Mouse (Mus musculus) MEL (cell line): Measurements from ENCODE around the gene Etfdh. TPM values are rescaled to one million over a fixed set of nuclear protein-coding genes. Genes with fewer than 3 reads are reported as not detected.

ENCODE experiments used
- DNase-seq: peaks from one replicate; pipeline ENCODE4 v3.0.0; 2011; ENCODE audit warnings: low read depth, low spot score
- H3K27ac ChIP-seq: 2 replicates; pipeline ENCODE4 v1.5.1; 2012; ENCODE audit warnings: low read depth, mild to moderate bottlenecking, control low read depth, low read length, moderate library complexity; ENCODE audit not compliant: control insufficient read depth
- H3K27me3 ChIP-seq, 2 experiments: fragments of 150-350 bp in 1 of 2; sonication (generic) in 1 of 2; 2 replicates each; pipeline ENCODE4 v1.6.1; 2012; ENCODE audit warnings: low read length in 2 of 2, mild to moderate bottlenecking in 2 of 2, improper control_type of control experiment in 1 of 2, moderate library complexity in 1 of 2; ENCODE audit not compliant: insufficient read depth in 2 of 2, control insufficient read depth in 1 of 2
- H3K36me3 ChIP-seq, 2 experiments: 2 replicates each; pipeline ENCODE4 v1.6.1; 2012 to 2014; ENCODE audit warnings: low read length in 2 of 2, improper control_type of control experiment in 1 of 2, inconsistent platforms in 1 of 2, mild to moderate bottlenecking in 1 of 2; ENCODE audit not compliant: insufficient read depth in 2 of 2, control insufficient read depth in 1 of 2
- H3K4me1 ChIP-seq, 2 experiments: fragments of 150-350 bp in 1 of 2; sonication (generic) in 1 of 2; 2 replicates each; pipeline ENCODE4 v1.6.1; 2012; ENCODE audit warnings: low read length in 2 of 2, improper control_type of control experiment in 1 of 2, mild to moderate bottlenecking in 1 of 2; ENCODE audit not compliant: insufficient read depth in 2 of 2, control insufficient read depth in 1 of 2
- H3K4me3 ChIP-seq, 2 experiments: fragments of 150-350 bp in 1 of 2; sonication (generic) in 1 of 2; 2 replicates each; pipeline ENCODE4 v1.5.1; 2012; ENCODE audit warnings: low read depth in 2 of 2, low read length in 2 of 2, mild to moderate bottlenecking in 2 of 2, moderate library complexity in 2 of 2, control low read depth in 1 of 2, improper control_type of control experiment in 1 of 2; ENCODE audit not compliant: control insufficient read depth in 1 of 2, insufficient read depth in 1 of 2
- H3K79me2 ChIP-seq: 2 replicates; pipeline ENCODE4 v1.6.1; 2012; ENCODE audit warnings: mild to moderate bottlenecking, low read length, moderate library complexity; ENCODE audit not compliant: control insufficient read depth, poor library complexity, insufficient read depth
- H3K9ac ChIP-seq: 2 replicates; pipeline ENCODE4 v1.6.1; 2012; ENCODE audit warnings: low read depth, mild to moderate bottlenecking, control low read depth, low read length, moderate library complexity; ENCODE audit not compliant: control insufficient read depth, poor library complexity, severe bottlenecking
- H3K9me3 ChIP-seq: fragments of 150-350 bp; sonication (generic); replicated peaks from 2 replicates; pipeline ENCODE4 v1.6.1; 2012; ENCODE audit warnings: mild to moderate bottlenecking, low read length, improper control_type of control experiment, moderate library complexity; ENCODE audit not compliant: insufficient read depth
- CHD1 ChIP-seq: IDR thresholded peaks from 2 replicates; pipeline ENCODE4 v1.6.1; 2012; ENCODE audit warnings: low read depth, mild to moderate bottlenecking, inconsistent platforms, low read length, improper control_type of control experiment
- EP300 ChIP-seq, 2 experiments: IDR thresholded peaks; 2 replicates each; pipeline ENCODE4 v1.6.1; 2011; ENCODE audit warnings: improper control_type of control experiment in 2 of 2, low read length in 2 of 2, low read depth in 1 of 2, mild to moderate bottlenecking in 1 of 2
- GATA1 ChIP-seq: IDR thresholded peaks from 2 replicates; pipeline ENCODE4 v1.6.1; 2011; ENCODE audit warnings: low read depth, low read length, improper control_type of control experiment
- HCFC1 ChIP-seq: IDR thresholded peaks from 2 replicates; pipeline ENCODE4 v1.6.1; 2012; ENCODE audit warnings: low read depth, mild to moderate bottlenecking, inconsistent platforms, low read length, improper control_type of control experiment, moderate library complexity
- KAT2A ChIP-seq: conservative IDR thresholded peaks from 2 replicates; pipeline ENCODE4 v1.6.1; 2012; ENCODE audit warnings: low read depth, low read length, improper control_type of control experiment, inconsistent platforms
- MAFK ChIP-seq: IDR thresholded peaks from 2 replicates; pipeline ENCODE4 v1.6.1; 2011; ENCODE audit warnings: low read depth, mild to moderate bottlenecking, low read length, improper control_type of control experiment, borderline replicate concordance
- MAX ChIP-seq: IDR thresholded peaks from 2 replicates; pipeline ENCODE4 v1.6.1; 2011; ENCODE audit warnings: low read length, improper control_type of control experiment
- MAZ ChIP-seq: IDR thresholded peaks from 2 replicates; pipeline ENCODE4 v1.6.1; 2012; ENCODE audit warnings: low read depth, mild to moderate bottlenecking, inconsistent platforms, low read length, improper control_type of control experiment
- MEF2A ChIP-seq: IDR thresholded peaks from 2 replicates; pipeline ENCODE4 v1.6.1; 2014; ENCODE audit warnings: low read depth, mild to moderate bottlenecking, inconsistent platforms, low read length, improper control_type of control experiment; ENCODE audit not compliant: poor library complexity, insufficient replicate concordance, severe bottlenecking; ENCODE audit errors: extremely low read depth
- MXI1 ChIP-seq: IDR thresholded peaks from 2 replicates; pipeline ENCODE4 v1.6.1; 2011; ENCODE audit warnings: mild to moderate bottlenecking, low read depth, low read length, improper control_type of control experiment
- MYB ChIP-seq: IDR thresholded peaks from 2 replicates; pipeline ENCODE4 v1.6.1; 2011; ENCODE audit warnings: mild to moderate bottlenecking, low read depth, low read length, improper control_type of control experiment
- MYC ChIP-seq: IDR thresholded peaks from 2 replicates; pipeline ENCODE4 v1.6.1; 2011; ENCODE audit warnings: low read depth, mild to moderate bottlenecking, low read length, improper control_type of control experiment, moderate library complexity
- NELFE ChIP-seq: IDR thresholded peaks from 2 replicates; pipeline ENCODE4 v1.6.1; 2011; ENCODE audit warnings: low read depth, low read length, improper control_type of control experiment
- NRF1 ChIP-seq: IDR thresholded peaks from 2 replicates; pipeline ENCODE4 v1.6.1; 2014; ENCODE audit warnings: low read depth, mild to moderate bottlenecking, inconsistent platforms, low read length, improper control_type of control experiment, moderate library complexity; ENCODE audit not compliant: poor library complexity, insufficient read depth, severe bottlenecking
- POLR2A ChIP-seq, 2 experiments: IDR thresholded peaks; 2 replicates each; pipeline ENCODE4 v1.6.1; 2011 to 2012; ENCODE audit warnings: low read length in 2 of 2, mild to moderate bottlenecking in 2 of 2, control low read depth in 1 of 2, improper control_type of control experiment in 1 of 2, low read depth in 1 of 2, moderate library complexity in 1 of 2; ENCODE audit not compliant: control insufficient read depth in 1 of 2, insufficient read depth in 1 of 2, poor library complexity in 1 of 2
- RAD21 ChIP-seq: IDR thresholded peaks from 2 replicates; pipeline ENCODE4 v1.6.1; 2011; ENCODE audit warnings: mild to moderate bottlenecking, low read depth, low read length, improper control_type of control experiment
- SIN3A ChIP-seq: IDR thresholded peaks from 2 replicates; pipeline ENCODE4 v1.6.1; 2012; ENCODE audit warnings: low read length, improper control_type of control experiment, inconsistent platforms
- SMC3 ChIP-seq: IDR thresholded peaks from 2 replicates; pipeline ENCODE4 v1.6.1; 2011; ENCODE audit warnings: low read depth, low read length, improper control_type of control experiment
- TBP ChIP-seq: IDR thresholded peaks from 2 replicates; pipeline ENCODE4 v1.8.0; 2011; ENCODE audit warnings: low read depth, low read length, improper control_type of control experiment
- USF1 ChIP-seq: IDR thresholded peaks from 2 replicates; pipeline ENCODE4 v1.6.1; 2014; ENCODE audit warnings: low read depth, mild to moderate bottlenecking, inconsistent platforms, low read length, improper control_type of control experiment, moderate library complexity
- ZC3H11A ChIP-seq: IDR thresholded peaks from 2 replicates; pipeline ENCODE4 v1.6.1; 2012; ENCODE audit warnings: low read depth, mild to moderate bottlenecking, inconsistent platforms, low read length, improper control_type of control experiment
- polyA plus RNA-seq, 2 experiments: library from polyadenylated mRNA; stranded (reverse) in 1 of 2; unstranded in 1 of 2; fragments of >175 nt in 1 of 2; fragments of >200 nt in 1 of 2; gene quantifications; 2 replicates each; pipeline versions ENCODE4 v1.2.1 to v1.2.4; 2012; ENCODE audit warnings: low replicate concordance in 2 of 2, low read depth in 1 of 2; ENCODE audit not compliant: insufficient read length in 2 of 2, insufficient read depth in 1 of 2, missing spikeins in 1 of 2
- total RNA-seq: library from RNA; depleted of rRNA; stranded (reverse); fragments of 300-350 nt; gene quantifications from 2 replicates; pipeline ENCODE4 v1.2.3, GENCODE M21; 2012

Etfdh gene
- total and polyA plus RNA-seq, 3 experiments: 37.6 to 47.7 TPM; not detected in 1

DNA sequence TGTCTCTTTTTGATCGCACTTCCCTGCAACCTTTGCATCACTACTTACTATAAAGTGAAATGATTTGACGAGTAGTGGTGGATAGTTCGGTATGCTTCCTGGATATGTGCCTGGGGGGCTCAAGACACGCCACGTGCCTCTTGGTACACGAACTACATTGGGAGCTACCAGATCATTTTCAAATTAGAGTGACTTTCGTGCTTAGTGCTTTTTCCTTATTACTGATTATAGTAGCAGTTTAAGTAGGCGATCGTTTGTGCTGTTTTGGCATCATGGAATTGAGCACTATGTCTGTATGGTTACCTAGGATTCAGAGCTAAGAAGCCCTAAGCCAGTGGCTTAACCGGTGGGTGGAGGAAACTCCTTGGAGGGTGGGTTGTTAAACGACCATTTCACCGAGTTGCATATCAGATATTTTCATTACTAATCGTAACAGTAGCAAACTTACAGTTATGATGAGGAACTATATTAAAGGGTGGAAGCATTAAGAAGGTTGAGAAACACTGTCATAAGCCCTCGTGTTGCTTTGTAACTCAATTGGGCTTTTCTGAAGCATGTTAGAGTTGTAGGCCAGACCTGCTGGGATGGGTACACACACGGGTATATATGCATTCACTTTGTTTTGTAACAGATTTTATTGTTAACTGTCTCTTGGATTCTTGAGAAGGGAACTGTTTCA, 37.4 kb downstream of the Etfdh start:
- Histone ChIP-seq H3K27me3 (no peaks in the 10 kb centered on the region), H3K36me3 (peaks cover 27 to 29% of the 10 kb centered on the region in 2 experiments), H3K4me1 (peaks cover 0 to 10% of the 10 kb centered on the region in 2 experiments; a peak in 2 of 4 replicates), H3K79me2 (peaks cover 44% of the 10 kb centered on the region), H3K27ac (peak overlapping the region; percentile 74), H3K9me3 (no peaks in the 10 kb centered on the region), H3K4me3 (peak overlapping the region; percentile 79 to 80), H3K9ac (peak overlapping the region; percentile 85)
- peak; percentile 72 for DNase-seq
- TF ChIP-seq GATA1: no peak
- peak; percentile 59 for TF ChIP-seq MXI1
- peak; percentile 41 for TF ChIP-seq CHD1
- TF ChIP-seq HCFC1: 0 out of 2 replicates have a peak, but pooled peaks have one; percentile 15
- TF ChIP-seq MYC: peak; percentile 81
- TF ChIP-seq EP300 (IDR thresholded peaks at IDR 0.05; ENCODE audit: low read depth in 1 of 2, low read length in 2 of 2): peak in 1 of 2 experiments; percentile 47; a peak in 1 of 4 replicates
- no peak for TF ChIP-seq NRF1
- TF ChIP-seq RAD21: no peak
- TF ChIP-seq MAFK: no peak
- TF ChIP-seq SIN3A: no peak; the same call in 1 of the 2 replicates
- no peak for TF ChIP-seq SMC3
- TF ChIP-seq MAX: 0 out of 2 replicates have a peak, but pooled peaks have one; percentile 3
- peak; percentile 52; the same call in 1 of the 2 replicates for TF ChIP-seq TBP
- no peak for TF ChIP-seq NELFE
- no peak for TF ChIP-seq MAZ
- TF ChIP-seq ZC3H11A: no peak
- TF ChIP-seq KAT2A: peak; percentile 54
- TF ChIP-seq MEF2A: no peak
- 0 out of 2 replicates have a peak, but pooled peaks have one; percentile 20 for TF ChIP-seq MYB
- TF ChIP-seq USF1: peak; percentile 42; the same call in 1 of the 2 replicates
- TF ChIP-seq POLR2A (IDR thresholded peaks at IDR 0.05; ENCODE audit: control insufficient read depth in 1 of 2, insufficient read depth in 1 of 2, low read depth in 1 of 2, low read length in 2 of 2, poor library complexity in 1 of 2): no peak
- TF ChIP-seq, all 39 proteins: peak for 10
